Mouse (Mus musculus) kidney, adult 8-10 months (tissue): ENCODE data around the gene N4bp2l1.

Source experiments
- DNase-seq, 2 experiments: peaks; one replicate each; pipeline ENCODE4 v3.0.0; 2022

N4bp2l1 gene

DNA sequence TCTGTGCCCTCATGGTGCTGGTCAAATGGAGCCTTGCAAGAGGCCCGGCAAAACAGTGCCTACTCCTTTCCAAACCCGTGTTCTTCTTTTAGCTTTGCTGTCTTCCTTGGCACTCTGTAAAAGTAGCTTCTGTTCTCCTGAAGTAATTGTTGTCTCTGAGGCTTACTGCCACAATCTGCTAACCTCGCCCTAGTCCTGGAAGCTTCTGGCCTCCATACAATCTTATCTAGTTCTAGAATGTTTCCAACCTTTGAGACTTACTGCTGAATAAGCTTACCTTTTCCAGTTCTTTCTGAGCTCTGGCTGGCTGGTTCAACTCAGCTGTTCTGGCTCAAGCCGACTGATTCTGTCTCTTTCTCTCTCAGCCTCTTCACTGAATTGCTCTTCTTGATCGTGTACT lies 35.2 kb downstream of the N4bp2l1 start:
- no peak for DNase-seq

DNA sequence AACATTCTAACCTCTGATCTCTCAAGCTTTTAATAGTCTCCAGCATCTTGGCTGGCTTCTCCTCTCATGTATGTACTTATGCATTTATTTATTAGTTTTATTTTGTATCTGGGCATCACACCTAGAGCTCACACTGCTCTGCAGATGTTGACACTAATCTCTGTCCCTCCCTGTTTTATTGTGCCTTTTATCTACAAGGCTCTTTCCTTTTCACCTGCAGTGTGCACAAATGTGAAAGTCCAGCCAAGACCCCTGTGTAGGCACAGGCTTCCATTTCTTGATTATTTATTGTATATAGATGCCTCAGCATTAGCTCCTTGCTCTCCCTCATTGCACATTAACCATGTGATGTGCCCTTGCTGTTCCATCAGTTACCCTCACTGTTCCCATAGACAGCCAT lies 35.6 kb downstream of the N4bp2l1 start:
- DNase-seq, result no peak

DNA sequence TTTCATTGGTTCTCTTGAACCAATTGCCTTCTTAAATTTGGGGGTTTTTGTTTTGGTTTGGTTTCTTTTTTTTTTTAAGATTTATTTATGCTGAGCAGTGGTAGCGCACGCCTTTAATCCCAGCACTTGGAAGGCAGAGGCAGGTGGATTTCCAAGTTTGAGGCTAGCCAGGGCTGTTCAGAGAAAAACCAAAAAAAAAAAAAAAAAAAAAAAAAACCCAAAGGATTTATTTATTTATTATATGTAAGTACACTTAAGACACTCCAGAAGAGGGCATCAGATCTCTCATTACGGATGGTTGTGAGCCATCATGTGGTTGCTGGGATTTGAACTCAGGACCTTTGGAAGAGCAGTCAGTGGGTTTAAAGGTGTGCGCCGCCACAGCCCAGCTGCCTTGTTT lies 36.1 kb downstream of the N4bp2l1 start:
- DNase-seq, result no peak

DNA sequence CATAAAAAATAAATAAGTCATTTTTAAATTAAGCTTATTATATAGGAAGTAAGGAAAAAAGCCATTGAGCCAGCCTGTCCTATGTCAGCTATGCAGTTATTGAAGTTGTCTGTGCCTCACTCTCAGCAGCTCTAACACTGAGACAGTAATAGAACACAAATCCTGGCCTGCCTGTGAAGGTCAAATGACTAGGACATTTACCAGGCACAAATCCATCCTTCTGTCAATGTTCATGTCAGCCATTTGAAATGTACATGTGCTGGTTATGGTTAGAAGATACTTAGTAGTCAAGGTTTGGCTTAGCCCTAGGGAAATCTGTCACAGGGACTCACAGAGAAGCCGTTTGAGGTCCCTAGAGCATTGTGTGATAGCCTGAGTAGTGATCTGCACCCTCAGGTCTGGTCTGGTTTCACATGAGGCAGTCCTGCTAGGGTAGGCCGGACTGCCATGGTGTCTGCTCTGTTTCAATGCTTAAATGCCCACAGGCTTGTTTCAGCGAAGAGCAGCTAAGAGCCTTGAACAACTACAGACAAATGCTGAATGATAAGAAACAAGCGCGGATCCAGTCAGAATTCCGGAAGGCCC lies 37.4 kb downstream of the N4bp2l1 start:
- no peak for DNase-seq

DNA sequence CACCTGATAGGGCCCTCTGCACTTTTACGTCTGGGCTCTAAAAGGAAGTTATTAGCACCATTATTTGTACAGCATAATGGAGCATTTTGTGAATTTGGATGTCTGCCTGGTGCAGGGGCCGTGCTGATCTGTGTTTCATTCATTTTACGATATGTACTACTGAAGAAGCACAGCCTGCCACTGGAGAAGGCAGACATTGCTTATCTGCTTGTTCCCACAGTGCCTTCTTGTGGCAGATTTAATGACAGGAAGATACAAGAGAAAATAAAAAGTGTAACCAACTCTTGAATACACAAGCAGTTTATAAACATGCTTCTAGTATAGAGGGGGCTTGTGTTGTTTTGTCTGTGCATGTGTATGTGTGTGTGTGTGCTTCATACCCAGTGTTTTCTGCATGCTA lies 45.4 kb downstream of the N4bp2l1 start:
- DNase-seq, result no peak

DNA sequence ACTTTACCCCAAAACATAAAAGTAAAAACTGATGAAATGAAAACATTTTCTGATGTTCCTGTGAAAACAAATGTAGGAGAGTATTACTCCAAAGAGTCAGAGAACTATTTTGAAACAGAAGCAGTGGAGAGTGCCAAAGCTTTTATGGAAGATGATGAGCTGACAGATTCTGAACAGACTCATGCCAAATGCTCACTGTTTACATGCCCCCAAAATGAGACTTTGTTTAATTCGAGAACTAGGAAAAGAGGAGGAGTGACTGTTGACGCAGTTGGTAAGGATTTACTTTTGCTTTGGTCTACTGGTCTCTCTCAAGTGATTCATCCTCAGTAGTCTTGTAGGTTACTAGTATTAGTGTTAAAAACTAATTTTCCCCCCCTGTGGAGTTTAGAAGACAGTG lies 53.8 kb downstream of the N4bp2l1 start:
- no peak for DNase-seq

DNA sequence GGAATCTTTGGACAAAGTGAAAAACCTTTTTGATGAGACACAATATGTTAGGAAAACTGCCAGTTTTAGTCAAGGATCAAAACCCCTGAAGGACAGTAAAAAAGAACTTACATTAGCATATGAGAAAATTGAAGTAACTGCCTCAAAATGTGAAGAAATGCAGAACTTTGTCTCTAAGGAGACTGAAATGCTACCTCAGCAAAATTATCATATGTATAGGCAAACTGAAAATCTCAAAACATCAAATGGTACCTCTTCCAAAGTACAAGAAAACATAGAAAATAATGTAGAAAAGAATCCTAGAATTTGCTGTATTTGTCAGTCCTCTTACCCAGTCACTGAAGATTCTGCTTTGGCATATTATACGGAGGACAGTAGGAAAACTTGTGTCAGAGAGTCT lies 55.7 kb downstream of the N4bp2l1 start:
- no peak for DNase-seq

DNA sequence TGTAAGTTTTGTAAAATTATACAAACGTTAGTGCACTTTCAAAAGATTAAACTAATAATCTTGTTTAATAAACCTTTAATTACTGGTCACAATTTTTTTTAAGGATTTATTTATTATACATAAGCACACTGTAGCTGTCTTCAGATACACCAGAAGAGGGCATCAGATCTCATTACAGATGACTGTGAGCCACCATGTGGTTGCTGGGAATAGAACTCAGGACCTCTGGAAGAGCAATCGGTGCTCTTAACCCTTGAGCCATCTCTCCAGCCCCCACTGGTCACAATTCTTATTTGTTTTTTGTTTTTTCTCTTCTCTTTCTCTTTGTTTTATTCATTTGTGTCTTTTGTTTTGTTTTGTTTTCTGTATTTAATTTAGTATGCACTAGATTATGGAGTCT lies 71.7 kb downstream of the N4bp2l1 start:
- DNase-seq, result no peak

DNA sequence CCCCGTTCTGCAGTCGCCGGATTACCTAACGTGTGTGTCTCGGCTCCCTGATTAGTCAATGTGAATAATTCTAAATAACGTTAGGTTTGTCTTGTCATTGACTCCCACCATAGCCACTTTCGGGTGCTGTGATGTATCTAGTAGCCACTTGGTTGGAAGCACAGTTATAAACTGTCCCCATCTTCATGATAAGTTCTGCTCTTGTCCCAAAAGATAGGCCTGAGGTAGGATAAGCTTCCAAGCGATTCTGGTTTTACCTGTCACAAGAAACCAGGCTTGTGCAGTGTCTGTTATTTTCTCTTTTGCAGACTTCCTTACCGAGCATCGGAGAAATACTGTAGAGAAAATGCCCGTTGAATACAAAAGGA lies 74.1 kb downstream of the N4bp2l1 start:
- no peak for DNase-seq

DNA sequence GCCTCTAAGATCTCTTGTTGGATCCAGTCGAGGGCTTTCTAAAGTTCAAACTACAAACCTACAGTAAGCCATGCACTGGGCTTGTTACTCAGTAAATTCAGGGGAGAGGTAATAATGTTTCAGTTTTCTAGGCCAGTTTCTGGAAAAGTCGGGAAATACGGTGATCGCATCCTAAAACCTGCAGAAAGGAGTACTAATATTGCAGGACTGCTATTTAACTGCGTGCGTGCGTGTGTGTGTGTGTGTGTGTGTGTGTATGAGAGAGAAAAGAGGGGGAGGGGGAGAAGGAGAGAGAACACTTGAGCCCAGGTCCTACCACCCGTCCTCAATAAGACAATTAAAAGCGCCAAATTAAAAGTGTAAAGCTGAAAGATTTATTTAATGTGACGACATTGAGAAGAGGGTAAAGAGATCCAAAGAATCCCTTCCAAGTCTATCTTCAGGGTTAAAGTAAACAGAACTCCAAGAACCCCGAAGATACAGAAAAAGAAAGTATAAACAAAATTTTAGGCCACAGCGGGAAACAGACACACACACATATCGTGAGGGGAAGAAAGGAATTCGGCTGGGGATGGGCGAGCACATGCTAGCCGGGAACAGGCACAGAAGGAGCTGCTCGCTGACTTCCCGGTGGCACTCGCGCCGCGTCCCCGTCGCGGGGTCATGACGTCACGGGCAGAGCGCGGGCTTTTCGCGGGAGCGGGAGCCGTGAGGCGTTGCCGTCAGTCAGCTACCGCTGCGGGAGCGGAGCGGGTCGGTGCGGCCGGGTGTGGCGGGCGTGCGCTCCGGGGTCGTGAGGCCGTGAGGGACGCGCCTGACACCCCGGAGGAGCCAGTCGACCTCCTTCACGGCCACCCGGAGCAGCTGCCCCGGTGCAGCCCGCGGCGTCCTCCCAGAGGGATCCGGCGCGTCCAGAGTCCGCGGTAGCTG lies 74.8 kb downstream of the N4bp2l1 start, which contains the start of gene Brca2:
TSS of gene Brca2 (plus strand) at position 694 of the 930 bp plus-strand sequence.
- peak; percentile 75 to 87 for DNase-seq
